Mouse (Mus musculus): Measurements from ENCODE around the gene Cyp1a2. TPM values are rescaled to one million over a fixed set of nuclear protein-coding genes. Genes with fewer than 3 reads are reported as not detected.

The Cyp1a2 gene
- total RNA-seq, 2 experiments from 2014 or later: not detected

DNA sequence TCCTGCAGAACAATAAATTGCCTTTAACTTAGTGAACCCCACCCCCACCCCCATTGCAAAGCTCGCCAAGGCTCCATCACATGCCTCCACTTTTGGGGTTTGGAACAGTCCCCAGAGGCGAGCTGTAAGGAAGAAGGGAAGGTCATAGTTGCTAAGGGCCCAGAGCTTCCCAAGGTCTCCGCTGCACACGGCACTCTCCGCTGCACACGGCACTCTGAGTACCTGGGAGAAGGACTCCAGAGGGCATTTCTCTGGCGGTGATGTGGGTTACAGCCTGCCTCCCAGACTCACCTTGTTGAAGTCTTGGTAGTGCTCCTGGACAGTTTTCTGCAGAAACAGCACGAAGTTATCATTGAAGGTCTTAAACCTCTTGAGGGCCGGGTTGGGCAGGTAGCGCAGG is 2.1 kb downstream of the Cyp1a2 start:
- no peak for DNase-seq (ENCODE audit: extremely low spot score in 1 of 2, low spot score in 1 of 2)

DNA sequence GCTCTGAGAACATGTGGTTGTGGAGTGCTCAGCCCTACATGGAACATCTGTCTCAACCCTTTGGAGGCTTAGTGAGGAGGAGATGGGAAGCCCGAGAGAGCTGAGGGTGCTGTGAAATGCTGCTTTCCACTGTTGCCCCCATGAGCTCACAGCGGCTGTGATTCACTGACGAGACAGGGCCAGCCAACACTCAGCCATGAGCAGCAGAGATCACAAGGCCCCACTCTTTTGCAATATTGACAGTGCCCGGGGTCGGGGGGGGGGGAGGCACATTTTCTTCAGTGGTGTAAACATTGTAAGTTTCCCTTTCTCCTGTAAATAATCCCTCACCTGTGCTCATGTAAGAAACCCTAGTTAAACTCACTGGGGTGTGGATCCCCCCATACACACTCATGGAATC is 12.0 kb downstream of the Cyp1a2 start:
- DNase-seq (ENCODE audit: extremely low spot score in 1 of 2, low spot score in 1 of 2): no peak

GRCm38 (mm10) chr9:57671037-57671436 is 12.5 kb downstream of the Cyp1a2 start:
- DNase-seq (ENCODE audit: extremely low spot score in 1 of 2, low spot score in 1 of 2): no peak

DNA sequence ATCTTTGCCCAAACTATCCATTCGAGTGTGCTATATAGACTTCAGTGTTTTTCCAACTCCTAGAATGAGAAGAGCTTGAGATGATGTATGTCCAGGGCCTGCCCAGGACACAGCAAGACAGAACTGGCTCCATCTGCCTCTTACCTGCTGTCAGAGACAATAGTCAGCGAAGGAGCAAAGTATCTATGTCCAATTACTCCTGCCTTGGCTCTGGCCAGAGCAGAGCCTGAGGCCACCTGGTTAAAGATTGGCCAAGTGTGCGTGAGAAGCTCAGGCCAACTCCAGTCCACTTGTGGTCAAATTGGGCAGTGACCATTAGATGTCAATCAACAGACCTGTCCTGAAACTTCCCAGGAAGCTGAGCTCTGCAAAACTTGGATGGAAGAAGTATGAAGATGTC is 13.9 kb downstream of the Cyp1a2 start:
- no peak for DNase-seq (ENCODE audit: extremely low spot score in 1 of 2, low spot score in 1 of 2)

- DNase-seq (ENCODE audit: extremely low spot score in 1 of 2, low spot score in 1 of 2): no peak
These were observed 15.2 kb downstream of the Cyp1a2 start for GRCm38 (mm10) chr9:57668277-57668676.

GRCm38 (mm10) chr9:57667817-57668216 is 15.7 kb downstream of the Cyp1a2 start:
- no peak for DNase-seq (ENCODE audit: extremely low spot score in 1 of 2, low spot score in 1 of 2)

DNA sequence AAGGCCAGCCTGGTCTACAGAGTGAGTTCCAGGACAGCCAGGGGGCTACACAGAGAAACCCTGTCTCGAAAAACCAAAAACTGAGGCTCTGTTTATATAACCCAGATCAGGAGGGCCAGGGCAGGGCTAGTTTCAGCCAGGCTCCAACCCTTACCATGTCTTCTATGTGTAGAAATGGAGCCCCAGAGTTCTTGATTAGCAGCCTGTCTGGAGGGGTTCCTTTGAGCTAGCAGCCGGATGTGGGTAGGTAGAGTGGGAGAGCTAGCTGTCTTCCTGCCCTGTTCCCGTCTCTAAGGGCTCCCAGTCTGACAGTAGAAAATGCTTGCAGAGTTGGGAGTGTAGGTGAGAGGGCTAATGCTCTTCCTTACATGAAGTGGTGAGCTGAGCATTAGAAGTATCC is 16.4 kb downstream of the Cyp1a2 start:
- DNase-seq (ENCODE audit: extremely low spot score in 1 of 2, low spot score in 1 of 2): no peak

DNA sequence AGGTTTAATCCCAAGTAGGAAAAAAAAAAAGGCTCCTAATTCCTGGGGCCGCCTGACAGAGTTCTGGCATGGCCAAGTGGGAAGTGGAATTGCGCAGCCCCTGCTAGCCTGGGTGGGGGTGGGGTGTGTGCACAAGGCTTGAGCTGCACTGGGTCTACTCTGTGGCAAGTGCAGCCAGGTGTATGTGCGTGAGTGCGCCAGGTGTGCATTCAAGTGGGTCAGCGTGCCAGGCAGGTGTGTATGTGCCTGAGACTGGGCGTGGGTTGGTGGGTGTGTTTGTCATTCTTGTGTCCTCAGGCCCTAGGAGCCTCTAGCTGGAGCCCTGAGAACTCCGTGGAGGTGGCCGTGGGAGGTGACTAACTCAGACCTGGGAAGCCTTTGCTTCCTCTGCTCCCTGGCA is 17.0 kb downstream of the Cyp1a2 start:
- DNase-seq (ENCODE audit: extremely low spot score in 1 of 2, low spot score in 1 of 2): no peak

- DNase-seq (ENCODE audit: extremely low spot score in 1 of 2, low spot score in 1 of 2): no peak
These were observed 18.9 kb downstream of the Cyp1a2 start for GRCm38 (mm10) chr9:57664616-57665015.

GRCm38 (mm10) chr9:57661552-57661951 is 22.0 kb downstream of the Cyp1a2 start:
- DNase-seq (ENCODE audit: extremely low spot score in 1 of 2, low spot score in 1 of 2): no peak

DNA sequence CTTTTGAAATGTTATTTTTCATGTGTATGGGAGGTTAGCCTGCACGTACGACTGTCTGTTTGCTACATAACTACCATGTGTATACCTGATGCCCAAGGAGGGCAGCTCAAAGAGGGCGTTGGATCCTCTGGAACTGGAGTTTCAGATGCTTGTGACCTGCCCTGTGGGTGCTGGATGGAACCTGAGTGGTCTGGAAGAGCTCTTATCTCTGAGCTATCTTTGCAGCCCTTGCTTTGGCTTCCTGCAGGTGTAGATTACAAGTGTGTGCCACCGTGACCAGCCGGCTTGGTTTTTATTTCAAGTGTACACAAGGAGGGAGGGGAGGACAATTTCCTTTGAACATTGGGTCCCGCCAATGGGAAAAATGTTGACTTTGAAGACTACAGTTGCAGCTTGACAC is 23.0 kb downstream of the Cyp1a2 start:
- no peak for DNase-seq (ENCODE audit: extremely low spot score in 1 of 2, low spot score in 1 of 2)

DNA sequence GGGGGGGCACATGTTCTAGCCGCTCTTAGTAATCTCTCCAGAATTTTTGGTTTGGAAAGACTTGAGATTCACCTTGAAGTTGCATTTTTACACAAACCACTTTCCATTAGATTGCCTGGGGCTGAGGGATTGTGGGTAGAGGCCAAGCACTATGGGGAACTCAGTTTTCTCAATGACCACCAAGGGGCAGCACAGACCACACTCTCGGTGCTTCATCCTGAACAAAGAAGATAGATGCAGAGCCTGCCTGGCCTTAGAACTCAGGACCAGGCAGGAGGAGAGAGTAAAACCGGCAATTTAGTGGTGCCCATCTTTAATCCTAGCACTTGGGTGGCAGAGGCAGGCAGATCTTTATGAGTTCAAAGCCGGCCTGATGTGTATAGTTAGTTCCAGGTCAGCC is 23.7 kb downstream of the Cyp1a2 start:
- DNase-seq (ENCODE audit: extremely low spot score in 1 of 2, low spot score in 1 of 2): peak in 1 of 2 experiments; percentile 76

- DNase-seq (ENCODE audit: extremely low spot score in 1 of 2, low spot score in 1 of 2): no peak
These were observed 24.5 kb downstream of the Cyp1a2 start for GRCm38 (mm10) chr9:57658970-57659369.

GRCm38 (mm10) chr9:57657843-57658242 is 25.7 kb downstream of the Cyp1a2 start:
- no peak for DNase-seq (ENCODE audit: extremely low spot score in 1 of 2, low spot score in 1 of 2)

- no peak for DNase-seq (ENCODE audit: extremely low spot score in 1 of 2, low spot score in 1 of 2)
These were observed 26.7 kb downstream of the Cyp1a2 start for GRCm38 (mm10) chr9:57656631-57657350.

DNA sequence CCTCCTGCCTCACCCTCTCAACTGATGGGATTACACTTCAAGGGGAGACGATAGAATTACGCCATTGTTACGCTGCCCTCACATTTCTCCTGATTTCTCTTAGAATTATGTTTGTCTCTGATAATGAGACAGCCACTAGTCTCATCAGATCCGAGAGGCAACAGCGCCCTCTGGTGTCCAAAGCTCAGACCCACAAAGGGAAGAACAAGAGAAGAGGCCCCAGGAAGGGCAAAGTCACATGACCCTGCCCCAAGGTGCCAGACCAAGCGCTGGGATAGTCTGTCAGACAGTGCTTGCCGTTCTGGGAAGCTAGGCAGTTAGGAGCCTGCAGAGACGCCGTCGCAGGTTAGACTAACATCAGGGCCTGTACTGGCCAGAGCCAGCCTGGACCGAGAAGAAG is 27.8 kb downstream of the Cyp1a2 start:
- DNase-seq (ENCODE audit: extremely low spot score in 1 of 2, low spot score in 1 of 2): peak; percentile 92 to 100

- DNase-seq (ENCODE audit: extremely low spot score in 1 of 2, low spot score in 1 of 2): no peak
These were observed 28.5 kb downstream of the Cyp1a2 start for GRCm38 (mm10) chr9:57654966-57655365.

DNA sequence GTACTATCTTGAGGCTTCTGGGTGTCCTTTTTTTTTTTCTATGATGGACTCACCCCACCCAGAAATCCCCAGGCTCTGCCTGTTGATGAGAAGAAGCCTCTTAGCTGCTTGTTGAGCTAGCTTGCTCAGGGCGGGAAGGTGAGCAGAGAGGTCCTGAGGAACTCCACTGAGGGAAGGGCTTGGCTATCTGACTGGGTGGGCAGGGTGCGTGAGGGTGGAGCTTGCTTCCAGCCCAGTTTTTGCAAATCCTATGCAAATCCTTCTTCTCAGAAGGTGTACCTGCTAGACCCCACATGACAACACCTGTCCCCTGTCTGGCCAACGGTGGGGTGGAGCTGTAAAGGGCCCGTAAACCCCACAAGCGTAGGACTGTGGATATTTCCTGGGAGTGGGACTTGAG is 30.2 kb downstream of the Cyp1a2 start, which contains the start of gene Csk:
Csk (minus strand) TSS at position 349 of the 400 bp plus-strand sequence.
- no peak for DNase-seq (ENCODE audit: extremely low spot score in 1 of 2, low spot score in 1 of 2)

GRCm38 (mm10) chr9:57652855-57653254 is 30.6 kb downstream of the Cyp1a2 start:
- DNase-seq (ENCODE audit: extremely low spot score in 1 of 2, low spot score in 1 of 2): no peak

- no peak for DNase-seq (ENCODE audit: extremely low spot score in 1 of 2, low spot score in 1 of 2)
These were observed 31.2 kb downstream of the Cyp1a2 start for GRCm38 (mm10) chr9:57652351-57652750.

DNA sequence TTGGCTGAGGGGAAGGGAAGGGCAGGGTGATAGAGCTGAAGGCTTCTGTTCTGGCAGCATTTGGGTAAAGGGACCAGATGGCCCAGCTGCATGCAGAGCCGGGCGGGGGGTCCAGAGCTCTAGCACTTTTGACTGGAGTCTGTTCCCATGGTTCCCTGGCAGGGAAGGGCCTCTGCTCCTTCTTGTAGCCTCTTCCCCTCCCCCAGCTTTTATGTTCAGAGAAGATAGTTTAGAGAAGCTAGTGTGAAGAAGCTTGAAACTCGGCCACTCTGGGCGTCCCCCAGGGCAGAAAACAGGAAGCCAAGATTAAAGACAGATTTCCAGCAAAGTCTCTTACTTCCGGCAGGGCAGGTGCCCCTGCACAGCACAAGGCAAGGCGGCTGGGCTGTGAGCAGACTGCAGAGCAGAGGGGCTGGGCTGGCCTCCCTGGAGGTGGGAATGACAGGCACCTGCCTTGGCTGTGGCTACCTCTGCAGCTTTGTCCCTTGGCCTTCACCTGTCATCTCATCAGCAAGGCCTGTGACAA is 32.7 kb downstream of the Cyp1a2 start:
- no peak for DNase-seq (ENCODE audit: extremely low spot score in 1 of 2, low spot score in 1 of 2)

DNA sequence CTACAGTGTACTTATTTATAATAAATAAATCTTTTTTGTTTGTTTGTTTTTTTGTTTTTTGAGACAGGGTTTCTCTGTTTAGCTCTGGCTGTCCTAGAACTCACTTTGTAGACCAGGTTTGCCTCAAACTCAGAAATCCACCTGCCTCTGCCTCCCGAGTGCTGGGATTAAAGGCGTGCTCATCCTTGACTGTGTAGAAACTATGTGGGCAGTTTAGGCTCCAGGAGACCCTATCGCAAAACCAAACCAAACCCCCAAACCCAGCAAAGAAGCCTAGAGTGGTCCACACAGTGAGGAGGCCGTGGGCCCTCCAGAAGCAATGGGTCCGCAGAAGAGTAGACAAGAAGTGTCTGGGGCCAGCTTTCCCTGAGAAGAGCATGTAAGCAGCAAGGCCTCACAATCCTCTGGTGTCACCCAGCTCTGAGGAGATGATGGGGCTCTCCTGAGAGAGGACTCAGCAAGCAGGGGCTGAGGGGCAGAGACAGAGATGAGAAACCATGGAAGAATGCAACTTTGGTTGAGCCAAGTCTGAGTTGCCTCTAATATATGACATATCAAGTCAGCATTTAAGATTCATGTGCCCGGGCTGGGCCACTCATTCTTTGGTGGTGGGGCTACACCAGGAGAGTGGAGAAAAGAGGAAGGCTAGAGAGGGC is 33.2 kb downstream of the Cyp1a2 start:
- no peak for DNase-seq (ENCODE audit: extremely low spot score in 1 of 2, low spot score in 1 of 2)
